Mouse (Mus musculus) spleen, adult 2 months (tissue): Measurements from ENCODE around the gene Cfl1. TPM values are rescaled to one million over a fixed set of nuclear protein-coding genes. Genes with fewer than 3 reads are reported as not detected.
A peak's percentile ranks its signal among the peaks of the same experiment; 100 is the strongest.

ENCODE experiments used
- DNase-seq, 2 experiments: peaks; one replicate each; pipeline versions ENCODE4 v3.0.0 to v3.0.0-alpha.2; 2012 to 2021; ENCODE audit warnings: low spot score in 2 of 2, low read depth in 1 of 2
- H3K27ac ChIP-seq: fragments of 200-500 bp; 2 replicates; pipeline ENCODE4 v1.5.1; 2012; ENCODE audit warnings: low read length, inconsistent platforms; ENCODE audit not compliant: insufficient read depth
- H3K27me3 ChIP-seq: fragments of 200-500 bp; 2 replicates; pipeline ENCODE4 v1.6.1; 2012; ENCODE audit warnings: mild to moderate bottlenecking, moderate library complexity, low read length, inconsistent platforms; ENCODE audit not compliant: control insufficient read depth, insufficient read depth
- H3K36me3 ChIP-seq: fragments of 200-500 bp; 2 replicates; pipeline ENCODE4 v1.6.1; 2012; ENCODE audit warnings: mild to moderate bottlenecking, low read length, inconsistent platforms; ENCODE audit not compliant: control insufficient read depth, insufficient read depth
- H3K4me1 ChIP-seq: fragments of 200-500 bp; 2 replicates; pipeline ENCODE4 v1.6.1; 2011; ENCODE audit warnings: inconsistent platforms; ENCODE audit not compliant: control insufficient read depth, insufficient read depth, insufficient read length
- H3K4me3 ChIP-seq: fragments of 200-500 bp; 2 replicates; pipeline ENCODE4 v1.5.1; 2011; ENCODE audit warnings: mild to moderate bottlenecking, inconsistent platforms; ENCODE audit not compliant: insufficient read depth, insufficient read length; ENCODE audit errors: extremely low read depth
- CTCF ChIP-seq: fragments of 200-500 bp; IDR thresholded peaks from 2 replicates; pipeline ENCODE4 v1.5.1; 2011; ENCODE audit warnings: mild to moderate bottlenecking, inconsistent platforms; ENCODE audit not compliant: insufficient read depth, insufficient read length, insufficient replicate concordance; ENCODE audit errors: extremely low read depth
- POLR2A ChIP-seq: fragments of 200-500 bp; IDR thresholded peaks from 2 replicates; pipeline ENCODE4 v1.6.1; 2011; ENCODE audit warnings: low read depth, low read length, inconsistent platforms
- whole genome bisulfite sequencing: fragments of 180-500 bp; shearing (Covaris S2); methylation state at CpG from one replicate; pipeline ENCODE4 v1.1.7; 2018; 5-methylcytosine and 5-hydroxymethylcytosine counted together
- polyA plus RNA-seq: library from polyadenylated mRNA; depleted of rRNA; stranded (reverse); fragments of >200 nt; gene quantifications from 2 replicates; pipeline ENCODE4 v1.2.3, GENCODE M21; 2012

Cfl1 gene
- polyA plus RNA-seq, 1 experiment, result 427 TPM

GRCm38 (mm10) chr19:5484496-5484895 is 5.8 kb upstream of the Cfl1 start:
- Histone ChIP-seq H3K4me1 (peaks cover 8% of the 10 kb centered on the region; the same call in 1 of the 2 replicates), H3K36me3 (peaks cover 24% of the 10 kb centered on the region), H3K4me3 (no peak overlapping the region), H3K27ac (no peak overlapping the region), H3K27me3 (no peaks in the 10 kb centered on the region)
- no peak for DNase-seq
- 87% methylated on average over 5 of the region's 5 CpGs for WGBS
- TF ChIP-seq POLR2A (no peak), CTCF (no peak)

DNA sequence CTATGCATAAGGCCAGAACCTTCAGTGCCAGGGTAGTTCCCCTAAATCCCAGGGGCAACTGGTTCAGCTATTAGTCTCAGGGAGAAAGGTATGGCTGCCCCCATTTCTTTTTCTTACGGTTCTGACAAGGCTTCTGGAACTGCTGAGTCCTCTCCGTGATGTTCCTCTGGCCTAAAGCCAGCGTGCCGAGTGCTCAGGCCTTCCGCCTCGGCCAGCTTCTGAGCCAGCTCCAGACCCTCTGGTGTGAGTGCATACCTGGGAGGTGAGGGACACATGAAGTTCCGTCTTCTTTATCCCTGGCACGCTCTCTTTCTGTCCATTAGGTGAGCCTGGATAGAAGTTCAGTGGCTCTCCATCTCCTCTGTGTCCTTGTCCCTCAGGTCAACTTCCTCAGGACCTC is 4.9 kb upstream of the Cfl1 start:
- Histone ChIP-seq H3K27me3 (no peaks in the 10 kb centered on the region), H3K36me3 (peaks cover 24% of the 10 kb centered on the region), H3K27ac (no peak overlapping the region), H3K4me3 (no peak overlapping the region), H3K4me1 (peaks cover 8% of the 10 kb centered on the region; the same call in 1 of the 2 replicates)
- TF ChIP-seq CTCF, result no peak
- TF ChIP-seq POLR2A, result no peak
- WGBS, result 93% methylated on average over 8 of the region's 8 CpGs
- DNase-seq, result no peak

GRCm38 (mm10) chr19:5485821-5486220 is 4.4 kb upstream of the Cfl1 start:
- H3K36me3 ChIP-seq, result peaks cover 24% of the 10 kb centered on the region

GRCm38 (mm10) chr19:5486286-5486685 is 4.0 kb upstream of the Cfl1 start:
- Histone ChIP-seq H3K36me3 (peaks cover 24% of the 10 kb centered on the region), H3K27ac (no peak overlapping the region), H3K4me3 (no peak overlapping the region), H3K27me3 (no peaks in the 10 kb centered on the region), H3K4me1 (peaks cover 8% of the 10 kb centered on the region; the same call in 1 of the 2 replicates)
- DNase-seq, result no peak
- 91% methylated on average over 8 of the region's 8 CpGs for WGBS
- TF ChIP-seq CTCF, result no peak
- no peak for TF ChIP-seq POLR2A

More at GRCm38 (mm10) chr19:5485821-5486220, 4.4 kb upstream of the Cfl1 start:
- H3K27ac ChIP-seq, result no peak overlapping the region
- DNase-seq, result no peak
- no peaks in the 10 kb centered on the region for H3K27me3 ChIP-seq
- H3K4me3 ChIP-seq, result no peak overlapping the region
- no peak for TF ChIP-seq CTCF
- TF ChIP-seq POLR2A, result no peak
- peaks cover 8% of the 10 kb centered on the region; the same call in 1 of the 2 replicates for H3K4me1 ChIP-seq
- WGBS, result 96% methylated on average over 7 of the region's 7 CpGs

- H3K27me3 ChIP-seq, result no peaks in the 10 kb centered on the region
- no peak overlapping the region for H3K4me3 ChIP-seq
- 87% methylated on average over 4 of the region's 4 CpGs for WGBS
- H3K36me3 ChIP-seq, result peaks cover 24% of the 10 kb centered on the region
- H3K27ac ChIP-seq, result no peak overlapping the region
- TF ChIP-seq CTCF (no peak), POLR2A (no peak)
- DNase-seq, result no peak
- peaks cover 8% of the 10 kb centered on the region; the same call in 1 of the 2 replicates for H3K4me1 ChIP-seq
These were observed 3.5 kb upstream of the Cfl1 start for GRCm38 (mm10) chr19:5486771-5487170.

GRCm38 (mm10) chr19:5487768-5488550 is 2.3 kb upstream of the Cfl1 start, which contains the start of gene Mus81:
Gene Mus81 (minus strand): TSS chr19:5488402.
- TF ChIP-seq CTCF (peak; percentile 90), POLR2A (peak; percentile 62)
- DNase-seq, result peak; percentile 95
- Histone ChIP-seq H3K27ac (peak within 1 kb of the TSS; percentile 99), H3K4me3 (peak within 1 kb of the TSS; percentile 73), H3K36me3 (peaks cover 24% of the 10 kb centered on the region), H3K27me3 (no peaks in the 10 kb centered on the region), H3K4me1 (peaks cover 8% of the 10 kb centered on the region; the same call in 1 of the 2 replicates)
- under 1% methylated on average over 39 of the region's 39 CpGs for WGBS
